Mouse (Mus musculus) myocyte (in vitro differentiated cells): Measurements from ENCODE around the gene Gm44596.

ENCODE experiments used
- MYOD1 ChIP-seq, 3 experiments: IDR thresholded peaks; one replicate each; pipeline ENCODE4 v1.6.1; 2011; ENCODE audit warnings: control low read depth in 2 of 3, low read depth in 2 of 3, mild to moderate bottlenecking in 2 of 3, moderate library complexity in 1 of 3; ENCODE audit not compliant: insufficient read length in 2 of 3, control insufficient read depth in 1 of 3
- POLR2A ChIP-seq: IDR thresholded peaks from one replicate; pipeline ENCODE4 v1.6.1; 2011; ENCODE audit warnings: low read depth, mild to moderate bottlenecking, control low read depth, moderate library complexity; ENCODE audit not compliant: insufficient read length
- TCF3 ChIP-seq: IDR thresholded peaks from one replicate; pipeline ENCODE4 v1.6.1; 2011; ENCODE audit warnings: low read depth, control low read depth; ENCODE audit not compliant: insufficient read length

DNA sequence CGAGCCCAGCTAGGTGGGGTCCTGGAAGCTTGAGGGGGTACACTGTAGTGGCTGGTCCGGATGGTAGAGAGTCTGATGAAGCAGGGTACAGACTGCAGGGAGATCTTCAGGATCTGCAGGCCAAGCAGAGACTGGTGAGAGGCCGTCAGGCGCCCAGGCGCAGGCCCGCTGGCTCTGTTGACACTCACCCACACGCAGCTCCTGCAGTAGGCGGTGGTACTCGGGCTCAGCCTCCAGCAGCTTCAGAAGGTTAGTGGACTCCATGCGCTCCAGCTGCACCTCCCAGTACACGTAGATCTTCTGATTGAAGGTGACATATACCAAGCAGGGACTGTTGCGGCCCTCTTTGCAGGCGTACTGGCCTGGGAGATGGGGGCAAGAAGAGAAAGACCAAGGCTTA lies 35.0 kb downstream of the Gm44596 start:
- TF ChIP-seq POLR2A (no peak), TCF3 (no peak), MYOD1 (IDR thresholded peaks at IDR 0.05; ENCODE audit: control insufficient read depth in 1 of 3, insufficient read length in 2 of 3, low read depth in 2 of 3) (no peak)
